Mouse (Mus musculus) stomach, postnatal 0 days (tissue): ENCODE data around the gene Rasgef1b.

Experiments used
- CTCF ChIP-seq: IDR thresholded peaks from 2 replicates; pipeline ENCODE4 v1.5.1; 2016; ENCODE audit warnings: antibody characterized with exemption, low read depth, mild to moderate bottlenecking, moderate library complexity
- EP300 ChIP-seq: optimal IDR thresholded peaks from 2 replicates; pipeline ENCODE3; 2016; ENCODE audit warnings: antibody characterized with exemption

DNA sequence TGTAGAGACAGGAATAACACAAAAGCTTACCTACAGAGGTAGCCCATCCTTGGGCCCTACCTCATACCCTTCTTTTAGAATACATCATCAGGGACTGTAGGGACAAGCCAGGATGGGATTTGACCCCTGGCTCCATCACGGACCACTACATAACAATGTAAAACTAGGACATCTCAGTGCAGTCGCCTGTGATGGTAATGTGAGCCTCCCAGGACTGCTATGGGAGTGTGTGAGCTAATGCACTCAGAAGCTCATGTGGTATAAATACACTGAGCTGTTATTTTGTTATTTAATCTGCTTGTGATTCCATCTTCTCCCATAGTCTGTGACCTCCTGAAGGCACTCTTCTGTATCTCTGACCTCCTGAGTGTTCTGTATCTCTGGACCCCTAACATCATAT, 432.5 kb downstream of the Rasgef1b start:
- TF ChIP-seq CTCF (no peak), EP300 (no peak)
